Comparison of ENCODE assay signal across 8 mouse cellular contexts in the genomic region with DNA sequence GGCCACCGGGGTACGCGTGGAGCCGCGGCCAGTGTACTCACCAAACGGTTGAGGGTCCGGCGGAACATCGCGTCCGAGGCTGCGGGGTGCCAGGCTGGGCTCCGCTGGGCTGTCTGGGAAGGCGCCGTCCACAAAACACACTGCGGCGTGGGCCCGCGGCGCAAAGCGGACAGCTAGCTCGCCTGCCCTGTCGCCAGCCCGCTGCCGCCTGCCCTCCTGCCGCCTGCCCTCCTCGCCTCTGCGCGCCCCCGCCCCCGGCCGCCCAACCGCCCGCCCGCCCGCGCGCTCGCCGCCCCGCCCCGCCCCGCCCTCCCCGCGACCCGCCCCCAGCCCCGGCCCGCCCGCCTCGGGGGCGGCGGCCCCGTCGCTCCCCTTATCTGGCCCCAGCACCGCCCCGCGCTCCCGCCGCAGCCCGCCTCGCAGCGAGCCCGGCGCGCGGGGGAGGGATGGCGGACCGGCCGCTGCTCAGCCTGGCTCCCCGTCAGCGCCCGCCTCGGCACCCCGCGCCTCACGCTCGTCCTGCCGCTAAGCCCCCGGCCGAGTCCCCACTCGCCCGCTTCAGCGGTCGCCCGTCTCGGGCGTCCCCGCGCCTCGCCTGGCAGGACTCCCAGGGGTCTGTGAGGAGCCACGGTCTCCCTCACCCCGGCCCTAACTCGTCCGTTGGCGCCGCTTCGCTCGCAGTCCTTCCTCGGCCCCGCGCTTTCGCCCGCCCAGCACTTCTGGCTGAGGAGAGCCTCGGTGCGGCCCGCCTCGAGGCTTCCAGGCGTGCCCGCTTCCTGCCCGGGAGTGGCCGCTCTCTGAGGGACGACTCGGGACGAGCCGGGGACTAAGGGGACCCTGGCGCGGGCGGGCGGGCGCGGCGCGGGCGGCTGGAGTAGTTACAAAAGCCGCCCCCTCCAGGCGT.
DNase-seq lines count a peak whose midpoint lies in the region; ATAC-seq and TF ChIP-seq lines count a peak whose summit lies in the region.

No protein-coding gene starts in this region.

- H3K36me3 ChIP-seq in heart, embryonic 12.5 days: no peaks in the 10 kb centered on the region
- no peaks in the 10 kb centered on the region for H3K36me3 ChIP-seq in kidney, postnatal 0 days (ENCODE audit: insufficient read depth, low read length)
- no peaks in the 10 kb centered on the region for H3K36me3 ChIP-seq in liver, embryonic 16.5 days (ENCODE audit: control insufficient read depth, insufficient read depth)
- H3K36me3 ChIP-seq in neural tube, embryonic 14.5 days (ENCODE audit: control insufficient read depth, insufficient read depth, low read length): no peaks in the 10 kb centered on the region

- peak overlapping the region; percentile 86 for H3K4me3 ChIP-seq in heart, embryonic 12.5 days
- H3K4me3 ChIP-seq in kidney, postnatal 0 days (replicated peaks; ENCODE audit: low read depth, low read length): peak overlapping the region; percentile 66
- H3K4me3 ChIP-seq in liver, embryonic 16.5 days (ENCODE audit: low read depth, low read length): peak overlapping the region; percentile 81
- peak overlapping the region; percentile 62 for H3K4me3 ChIP-seq in neural tube, embryonic 14.5 days (ENCODE audit: low read depth, low read length)

- H3K4me1 ChIP-seq in heart, embryonic 12.5 days (replicated peaks): 0 out of 2 replicates have a peak, but pooled peaks cover 2% of the 10 kb centered on the region
- no peaks in the 10 kb centered on the region for H3K4me1 ChIP-seq in kidney, postnatal 0 days (replicated peaks; ENCODE audit: insufficient read depth, low read length)
- peaks cover 2% of the 10 kb centered on the region; the same call in 1 of the 2 replicates for H3K4me1 ChIP-seq in liver, embryonic 16.5 days (ENCODE audit: control insufficient read depth, low read depth, low read length)
- peaks cover 6% of the 10 kb centered on the region; the same call in 1 of the 2 replicates for H3K4me1 ChIP-seq in neural tube, embryonic 14.5 days (ENCODE audit: control insufficient read depth, insufficient read depth, low read length)

- peak; percentile 60; the same call in 1 of the 2 replicates for TF ChIP-seq POLR2A in brain, embryonic 14.5 days (IDR thresholded peaks at IDR 0.05; ENCODE audit: borderline replicate concordance, extremely low read depth, insufficient read depth, insufficient read length, poor library complexity, severe bottlenecking)

- TF ChIP-seq CTCF in brain, embryonic 14.5 days (IDR thresholded peaks at IDR 0.05; ENCODE audit: borderline replicate concordance, extremely low read depth, insufficient read depth, insufficient read length): no peak
- TF ChIP-seq CTCF in kidney, postnatal 0 days (IDR thresholded peaks at IDR 0.05; ENCODE audit: low read depth): no peak

- peaks cover 11% of the 10 kb centered on the region; the same call in 1 of the 2 replicates for H3K27me3 ChIP-seq in heart, embryonic 12.5 days (replicated peaks)
- H3K27me3 ChIP-seq in kidney, postnatal 0 days (ENCODE audit: insufficient read depth, low read length): no peaks in the 10 kb centered on the region
- H3K27me3 ChIP-seq in liver, embryonic 16.5 days (ENCODE audit: control insufficient read depth, insufficient read depth, low read depth, low read length): no peaks in the 10 kb centered on the region
- H3K27me3 ChIP-seq in neural tube, embryonic 14.5 days (ENCODE audit: control insufficient read depth, insufficient read depth, low read length): no peaks in the 10 kb centered on the region

- H3K4me2 ChIP-seq in heart, embryonic 12.5 days: peak overlapping the region; percentile 83
- H3K4me2 ChIP-seq in kidney, postnatal 0 days (ENCODE audit: low read length): peak overlapping the region; percentile 62
- peak overlapping the region; percentile 69 for H3K4me2 ChIP-seq in liver, embryonic 16.5 days (ENCODE audit: low read depth, low read length)
- H3K4me2 ChIP-seq in neural tube, embryonic 14.5 days (ENCODE audit: low read depth, low read length): peak overlapping the region; percentile 54

- H3K27ac ChIP-seq in heart, embryonic 12.5 days (ENCODE audit: poor library complexity, severe bottlenecking): peak overlapping the region; percentile 96
- peak overlapping the region; percentile 95 for H3K27ac ChIP-seq in kidney, postnatal 0 days
- peak overlapping the region; percentile 89 for H3K27ac ChIP-seq in liver, embryonic 16.5 days (ENCODE audit: low read length)
- peak overlapping the region; percentile 86 for H3K27ac ChIP-seq in neural tube, embryonic 14.5 days (ENCODE audit: low read depth, low read length)

- peak overlapping the region; percentile 89 for H3K9ac ChIP-seq in heart, embryonic 12.5 days
- peak overlapping the region; percentile 90 for H3K9ac ChIP-seq in kidney, postnatal 0 days (ENCODE audit: low read depth, low read length)
- H3K9ac ChIP-seq in liver, embryonic 16.5 days (ENCODE audit: low read depth, low read length): peak overlapping the region; percentile 88
- H3K9ac ChIP-seq in neural tube, embryonic 14.5 days (replicated peaks; ENCODE audit: low read depth, low read length): peak overlapping the region; percentile 71

- peak; percentile 46 for ATAC-seq in CD4-positive, CD25-positive, alpha-beta regulatory T cell, adult 4 months
- peak; percentile 68 for ATAC-seq in erythroblast, adult 5-6 weeks (replicated peaks; ENCODE audit: low FRiP score, poor library complexity, severe bottlenecking)
- ATAC-seq in heart, embryonic 12.5 days (ENCODE audit: insufficient number of reproducible peaks, low FRiP score): peak; percentile 91
- ATAC-seq in kidney, postnatal 0 days (replicated peaks; ENCODE audit: low FRiP score, low read depth): peak; percentile 87
- ATAC-seq in liver, embryonic 16.5 days (ENCODE audit: low read depth): peak; percentile 87
- ATAC-seq in neural tube, embryonic 14.5 days (ENCODE audit: low read depth): peak; percentile 84

- no peaks in the 10 kb centered on the region for H3K9me3 ChIP-seq in heart, embryonic 12.5 days (replicated peaks)
- H3K9me3 ChIP-seq in kidney, postnatal 0 days (replicated peaks; ENCODE audit: low read length): no peaks in the 10 kb centered on the region
- no peaks in the 10 kb centered on the region for H3K9me3 ChIP-seq in liver, embryonic 16.5 days (replicated peaks; ENCODE audit: control insufficient read depth, low read length)
- no peaks in the 10 kb centered on the region for H3K9me3 ChIP-seq in neural tube, embryonic 14.5 days (ENCODE audit: control insufficient read depth, low read length)

- WGBS in heart, embryonic 12.5 days: 12% methylated on average over 70 of the region's 126 CpGs
- 23% methylated on average over 54 of the region's 126 CpGs for WGBS in kidney, postnatal 0 days
- WGBS in liver, embryonic 16.5 days (ENCODE audit: insufficient replicate concordance): 17% methylated on average over 67 of the region's 126 CpGs
- 21% methylated on average over 51 of the region's 126 CpGs for WGBS in neural tube, embryonic 14.5 days

- peak; percentile 68 for DNase-seq in brain, embryonic 14.5 days (ENCODE audit: low read depth)
- DNase-seq in kidney, postnatal 0 days (ENCODE audit: low spot score): peak; percentile 59
- peak; percentile 79 for DNase-seq in testis, postnatal 10 days (ENCODE audit: low spot score)

Comparison
In these comparisons a context has a peak if more than half of its experiments do, and no peak if none do; other contexts are left out.
1. Peak in every context shown above with its lines: DNase-seq, ATAC-seq, H3K4me3 ChIP-seq and H3K27ac ChIP-seq.